Mouse (Mus musculus): Measurements from ENCODE around the gene Pdcd1lg2. TPM values are rescaled to one million over a fixed set of nuclear protein-coding genes. Genes with fewer than 3 reads are reported as not detected.

Pdcd1lg2 gene
- polyA plus RNA-seq, 1 experiment = 0.37 TPM

- 80% methylated on average over 3 of the region's 3 CpGs for WGBS
- Histone ChIP-seq H3K4me1 (ENCODE audit: control insufficient read depth, insufficient read depth, low read length) (peaks cover 5% of the 10 kb centered on the region), H3K4me3 (replicated peaks; ENCODE audit: extremely low read depth, low read depth, low read length) (no peak overlapping the region)
- DNase-seq = no peak
- TF ChIP-seq CTCF (IDR thresholded peaks at IDR 0.05; ENCODE audit: insufficient read depth, low read length) (no peak), POLR2A (IDR thresholded peaks at IDR 0.05; ENCODE audit: borderline replicate concordance, extremely low read depth, low read depth, low read length) (no peak)
Measured at GRCm38 (mm10) chr19:29376382-29376781, 34.3 kb upstream of the Pdcd1lg2 start.

GRCm38 (mm10) chr19:29379839-29380603 lies 30.7 kb upstream of the Pdcd1lg2 start:
- TF ChIP-seq CTCF (IDR thresholded peaks at IDR 0.05; ENCODE audit: insufficient read depth, low read length) (no peak), POLR2A (IDR thresholded peaks at IDR 0.05; ENCODE audit: borderline replicate concordance, extremely low read depth, low read depth, low read length) (no peak)
- no peak overlapping the region for H3K4me3 ChIP-seq (replicated peaks; ENCODE audit: extremely low read depth, low read depth, low read length)
- no peaks in the 10 kb centered on the region for H3K4me1 ChIP-seq (ENCODE audit: control insufficient read depth, insufficient read depth, low read length)
- no peak for DNase-seq
- WGBS = 83% methylated on average over 14 of the region's 14 CpGs

- WGBS = 79% methylated on average over 5 of the region's 5 CpGs
- TF ChIP-seq CTCF (IDR thresholded peaks at IDR 0.05; ENCODE audit: insufficient read depth, low read length) (no peak), POLR2A (IDR thresholded peaks at IDR 0.05; ENCODE audit: borderline replicate concordance, extremely low read depth, low read depth, low read length) (no peak)
- DNase-seq = no peak
- Histone ChIP-seq H3K4me1 (ENCODE audit: control insufficient read depth, insufficient read depth, low read length) (no peaks in the 10 kb centered on the region), H3K4me3 (replicated peaks; ENCODE audit: extremely low read depth, low read depth, low read length) (no peak overlapping the region)
Measured at GRCm38 (mm10) chr19:29383368-29383767, 27.4 kb upstream of the Pdcd1lg2 start.

DNA sequence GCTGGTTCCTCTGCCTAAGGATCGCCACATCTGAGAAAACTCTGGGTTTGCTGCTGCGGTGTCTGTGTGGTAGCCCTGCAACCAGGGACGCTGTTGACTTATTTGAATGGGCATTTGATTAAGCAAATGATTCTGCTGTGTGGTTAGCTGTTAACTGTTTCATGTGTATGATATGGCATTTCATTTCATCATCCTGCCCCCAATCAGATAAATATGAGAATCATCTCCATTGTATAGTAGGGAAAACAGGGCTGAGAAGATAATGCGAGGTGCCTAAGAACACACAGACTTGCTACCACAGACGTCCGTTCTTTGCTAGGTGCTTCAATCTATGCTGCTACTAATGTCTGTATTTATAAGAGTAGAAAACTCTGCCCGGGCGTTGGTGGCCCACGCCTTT lies 26.3 kb upstream of the Pdcd1lg2 start:
- DNase-seq = no peak
- TF ChIP-seq CTCF (IDR thresholded peaks at IDR 0.05; ENCODE audit: insufficient read depth, low read length) = no peak
- TF ChIP-seq POLR2A (IDR thresholded peaks at IDR 0.05; ENCODE audit: borderline replicate concordance, extremely low read depth, low read depth, low read length) = no peak
- 84% methylated on average over 9 of the region's 9 CpGs for WGBS
- Histone ChIP-seq H3K4me1 (ENCODE audit: control insufficient read depth, insufficient read depth, low read length) (no peaks in the 10 kb centered on the region), H3K4me3 (replicated peaks; ENCODE audit: extremely low read depth, low read depth, low read length) (no peak overlapping the region)

DNA sequence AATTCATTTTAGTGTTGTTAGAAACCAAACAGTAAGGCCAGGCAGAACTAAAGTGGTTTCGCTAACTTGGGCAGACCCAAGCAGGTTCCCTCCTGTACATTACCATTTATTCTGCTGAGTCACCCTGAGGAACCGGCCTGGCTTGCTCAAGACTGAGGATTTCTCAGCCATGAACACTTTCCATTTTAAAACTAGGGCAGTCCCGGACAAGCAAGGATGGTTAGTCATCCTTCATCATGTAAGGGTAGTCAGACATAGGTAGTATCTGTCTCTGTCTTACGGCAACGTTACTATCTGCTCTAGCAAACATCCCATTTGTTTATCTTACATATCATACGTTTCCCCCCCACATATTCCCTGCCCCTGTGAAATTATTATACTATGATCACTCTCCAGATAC lies 25.7 kb upstream of the Pdcd1lg2 start:
- WGBS = 65% methylated on average over 6 of the region's 6 CpGs
- TF ChIP-seq POLR2A (IDR thresholded peaks at IDR 0.05; ENCODE audit: borderline replicate concordance, extremely low read depth, low read depth, low read length) (no peak), CTCF (IDR thresholded peaks at IDR 0.05; ENCODE audit: insufficient read depth, low read length) (no peak)
- Histone ChIP-seq H3K4me3 (replicated peaks; ENCODE audit: extremely low read depth, low read depth, low read length) (no peak overlapping the region), H3K4me1 (ENCODE audit: control insufficient read depth, insufficient read depth, low read length) (no peaks in the 10 kb centered on the region)
- no peak for DNase-seq

- no peak for TF ChIP-seq POLR2A (IDR thresholded peaks at IDR 0.05; ENCODE audit: borderline replicate concordance, extremely low read depth, low read depth, low read length)
- TF ChIP-seq CTCF (IDR thresholded peaks at IDR 0.05; ENCODE audit: insufficient read depth, low read length) = no peak
- no peak overlapping the region for H3K4me3 ChIP-seq (replicated peaks; ENCODE audit: extremely low read depth, low read depth, low read length)
- WGBS = 83% methylated on average over 4 of the region's 4 CpGs
Measured at GRCm38 (mm10) chr19:29385822-29386221, 24.9 kb upstream of the Pdcd1lg2 start.

GRCm38 (mm10) chr19:29388818-29389217 lies 21.9 kb upstream of the Pdcd1lg2 start:
- no peak for DNase-seq
- TF ChIP-seq POLR2A (IDR thresholded peaks at IDR 0.05; ENCODE audit: borderline replicate concordance, extremely low read depth, low read depth, low read length) = no peak
- no peaks in the 10 kb centered on the region for H3K4me1 ChIP-seq (ENCODE audit: control insufficient read depth, insufficient read depth, low read length)
- H3K4me3 ChIP-seq (replicated peaks; ENCODE audit: extremely low read depth, low read depth, low read length) = no peak overlapping the region
- 88% methylated on average over 1 of the region's 1 CpGs for WGBS

More at GRCm38 (mm10) chr19:29385822-29386221, 24.9 kb upstream of the Pdcd1lg2 start:
- no peak for DNase-seq
- H3K4me1 ChIP-seq (ENCODE audit: control insufficient read depth, insufficient read depth, low read length) = no peaks in the 10 kb centered on the region

DNA sequence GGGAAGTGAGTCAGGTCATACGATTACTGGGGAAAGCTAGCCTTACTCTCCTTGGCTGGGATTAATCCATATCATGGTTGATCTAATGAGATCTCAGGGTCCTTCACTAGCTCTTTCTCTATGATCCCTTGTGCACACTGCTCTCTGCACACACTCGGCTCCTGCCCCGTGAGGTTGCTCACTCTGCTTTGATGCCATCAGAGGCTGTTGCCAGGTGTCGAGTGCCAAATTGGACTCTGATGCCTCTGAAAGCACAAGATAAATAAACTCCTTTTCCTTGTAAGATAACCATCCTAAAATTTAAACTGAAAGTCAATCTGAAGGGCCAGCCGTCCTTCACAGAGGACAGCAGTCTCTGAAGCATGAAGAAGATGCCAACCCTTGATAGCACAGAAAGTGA lies 20.2 kb upstream of the Pdcd1lg2 start:
- DNase-seq = no peak
- 70% methylated on average over 5 of the region's 5 CpGs for WGBS
- no peaks in the 10 kb centered on the region for H3K4me1 ChIP-seq (ENCODE audit: control insufficient read depth, insufficient read depth, low read length)
- H3K4me3 ChIP-seq (replicated peaks; ENCODE audit: extremely low read depth, low read depth, low read length) = no peak overlapping the region
- no peak for TF ChIP-seq CTCF (IDR thresholded peaks at IDR 0.05; ENCODE audit: insufficient read depth, low read length)
- no peak for TF ChIP-seq POLR2A (IDR thresholded peaks at IDR 0.05; ENCODE audit: borderline replicate concordance, extremely low read depth, low read depth, low read length)

- no peak for DNase-seq
- WGBS = 43% methylated on average over 4 of the region's 4 CpGs
- TF ChIP-seq POLR2A (IDR thresholded peaks at IDR 0.05; ENCODE audit: borderline replicate concordance, extremely low read depth, low read depth, low read length) (no peak), CTCF (IDR thresholded peaks at IDR 0.05; ENCODE audit: insufficient read depth, low read length) (no peak)
- no peaks in the 10 kb centered on the region for H3K4me1 ChIP-seq (ENCODE audit: control insufficient read depth, insufficient read depth, low read length)
- no peak overlapping the region for H3K4me3 ChIP-seq (replicated peaks; ENCODE audit: extremely low read depth, low read depth, low read length)
Measured at GRCm38 (mm10) chr19:29391279-29391678, 19.4 kb upstream of the Pdcd1lg2 start.

GRCm38 (mm10) chr19:29393333-29393732 lies 17.4 kb upstream of the Pdcd1lg2 start:
- Histone ChIP-seq H3K4me1 (ENCODE audit: control insufficient read depth, insufficient read depth, low read length) (no peaks in the 10 kb centered on the region), H3K4me3 (replicated peaks; ENCODE audit: extremely low read depth, low read depth, low read length) (no peak overlapping the region)
- 62% methylated on average over 9 of the region's 9 CpGs for WGBS
- no peak for DNase-seq
- TF ChIP-seq POLR2A (IDR thresholded peaks at IDR 0.05; ENCODE audit: borderline replicate concordance, extremely low read depth, low read depth, low read length) = no peak
- TF ChIP-seq CTCF (IDR thresholded peaks at IDR 0.05; ENCODE audit: insufficient read depth, low read length) = no peak

All from lung, adult 2 months (tissue).